Mouse (Mus musculus): ENCODE results near the gene Rusc1. TPM values are rescaled to one million over a fixed set of nuclear protein-coding genes. Genes with fewer than 3 reads are reported as not detected.

Rusc1 gene
- polyA plus RNA-seq (2015; fragmentation: Nextera tagmentation; extraction: Ambion mirVana), result 3.0 and 4.0 TPM in 2 replicates

DNA sequence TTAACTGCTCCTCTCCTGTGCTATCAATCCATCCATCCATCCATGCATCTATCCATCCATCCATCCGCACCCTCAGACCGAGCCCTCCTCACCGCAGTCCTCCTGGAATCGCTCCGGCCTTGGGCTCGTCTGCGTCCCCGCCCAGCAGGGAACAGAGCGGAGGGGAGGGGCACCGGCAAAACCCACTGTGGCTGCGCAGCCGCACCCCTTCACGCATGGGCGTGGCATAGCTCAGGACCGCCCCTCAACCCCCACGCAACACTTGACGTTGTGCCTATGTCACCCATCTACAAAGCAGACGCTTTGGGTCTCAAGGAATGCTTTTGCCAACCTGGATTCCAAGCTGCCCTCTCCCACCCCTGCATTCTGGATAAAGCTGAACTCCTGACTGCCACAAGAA is at the start of gene Rusc1:
Gene Rusc1, minus strand, starts transcription at position 137 of the 400 bp plus-strand sequence.
- 3% methylated on average over 18 of the region's 18 CpGs for WGBS (ENCODE audit: insufficient replicate concordance)

DNA sequence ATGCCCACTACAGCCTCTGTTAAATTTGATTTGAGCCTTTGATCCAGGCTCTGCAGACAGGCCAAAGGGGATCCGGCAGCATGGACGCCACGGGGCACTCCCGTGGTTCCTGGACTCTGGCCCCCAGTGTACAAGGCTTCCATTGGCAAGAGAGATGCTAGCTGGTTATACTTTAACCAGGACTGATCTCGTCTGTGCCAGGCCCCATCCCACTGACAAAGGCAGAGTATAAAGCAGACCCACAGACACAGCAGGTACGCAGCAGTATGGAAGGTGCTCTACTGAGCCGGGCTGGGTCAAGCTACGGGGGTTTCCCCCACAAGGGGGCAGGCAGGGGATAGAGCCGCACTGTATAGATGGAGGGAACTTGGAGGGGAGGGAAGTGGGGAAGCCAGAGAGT is 43.3 kb upstream of the Rusc1 start:
- peak; percentile 56 for ATAC-seq (ENCODE audit: insufficient read depth)
- H3K27ac ChIP-seq (replicated peaks), result peak overlapping the region; percentile 90
- peak overlapping the region; percentile 70 for H3K4me3 ChIP-seq (replicated peaks)
- peaks cover 93% of the 10 kb centered on the region for H3K4me1 ChIP-seq (replicated peaks)
- 5% methylated on average over 9 of the region's 9 CpGs for WGBS (ENCODE audit: insufficient replicate concordance)
- H3K9me3 ChIP-seq (replicated peaks), result no peaks in the 10 kb centered on the region
- peaks cover 27% of the 10 kb centered on the region for H3K36me3 ChIP-seq (replicated peaks)
- H3K9ac ChIP-seq, result peak overlapping the region; percentile 69
- no peaks in the 10 kb centered on the region for H3K27me3 ChIP-seq
- peak overlapping the region; percentile 75 for H3K4me2 ChIP-seq

More for the DNA sequence above, at the start of gene Rusc1:
- Histone ChIP-seq H3K36me3 (replicated peaks) (peaks cover 44% of the 10 kb centered on the region), H3K9me3 (replicated peaks) (no peaks in the 10 kb centered on the region), H3K27me3 (peaks cover 41% of the 10 kb centered on the region), H3K9ac (no peak within 1 kb of the TSS), H3K4me3 (replicated peaks) (peak within 1 kb of the TSS; percentile 68), H3K27ac (replicated peaks) (no peak within 1 kb of the TSS), H3K4me2 (peak within 1 kb of the TSS; percentile 100), H3K4me1 (replicated peaks) (peaks cover 56% of the 10 kb centered on the region)
- peak; percentile 17; the same call in 1 of the 2 replicates for ATAC-seq (ENCODE audit: insufficient read depth)

- Histone ChIP-seq H3K36me3 (replicated peaks) (peaks cover 23% of the 10 kb centered on the region), H3K9ac (peak within 1 kb of the TSS; percentile 69), H3K27ac (replicated peaks) (peak within 1 kb of the TSS; percentile 90), H3K4me3 (replicated peaks) (peak within 1 kb of the TSS; percentile 70), H3K9me3 (replicated peaks) (no peaks in the 10 kb centered on the region), H3K4me2 (peak within 1 kb of the TSS; percentile 75), H3K4me1 (replicated peaks) (peaks cover 91% of the 10 kb centered on the region), H3K27me3 (no peaks in the 10 kb centered on the region)
- ATAC-seq (ENCODE audit: insufficient read depth), result peak; percentile 58
- WGBS (ENCODE audit: insufficient replicate concordance), result 10% methylated on average over 3 of the region's 3 CpGs
Measured at GRCm38 (mm10) chr3:89135958-89136357, 42.8 kb upstream of the Rusc1 start, which contains the start of gene Pklr. Pklr (plus strand) TSS chr3:89136142.

DNA sequence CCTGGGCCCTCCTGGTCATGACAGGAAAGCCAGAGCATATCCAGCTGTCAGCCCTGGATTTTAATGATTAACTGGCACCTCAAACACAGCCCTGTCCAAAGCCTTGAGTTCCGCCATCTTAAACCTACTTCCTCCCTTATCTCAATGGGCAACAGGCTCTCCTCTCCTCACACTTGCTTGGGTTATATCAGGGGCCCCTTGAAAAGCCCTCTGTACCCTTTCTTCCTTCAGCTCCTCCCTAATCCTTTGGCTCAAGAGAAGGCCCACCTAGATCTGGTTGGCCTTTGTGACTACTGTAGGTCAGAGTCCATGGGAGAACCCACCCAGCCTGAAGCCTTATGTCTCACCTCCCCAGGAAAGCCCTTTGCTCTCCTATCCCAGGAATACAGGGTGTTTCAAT is 40.6 kb upstream of the Rusc1 start:
- Histone ChIP-seq H3K27me3 (no peaks in the 10 kb centered on the region), H3K9me3 (replicated peaks) (no peaks in the 10 kb centered on the region), H3K27ac (replicated peaks) (peak overlapping the region; percentile 90), H3K9ac (peak overlapping the region; percentile 54), H3K4me3 (replicated peaks) (no peak overlapping the region), H3K36me3 (replicated peaks) (peaks cover 3% of the 10 kb centered on the region; the same call in 1 of the 2 replicates), H3K4me1 (replicated peaks) (peaks cover 91% of the 10 kb centered on the region), H3K4me2 (peak overlapping the region; percentile 74)
- ATAC-seq (ENCODE audit: insufficient read depth), result 0 out of 2 replicates have a peak, but pooled peaks have one; percentile 4
- WGBS (ENCODE audit: insufficient replicate concordance), result 7% methylated on average over 1 of the region's 1 CpGs

GRCm38 (mm10) chr3:89133063-89133450 is 39.9 kb upstream of the Rusc1 start:
- no peak for ATAC-seq (ENCODE audit: insufficient read depth)
- Histone ChIP-seq H3K4me3 (replicated peaks) (peak overlapping the region; percentile 51), H3K36me3 (replicated peaks) (no peaks in the 10 kb centered on the region), H3K9ac (peak overlapping the region; percentile 54), H3K4me1 (replicated peaks) (peaks cover 93% of the 10 kb centered on the region), H3K4me2 (peak overlapping the region; percentile 74), H3K27me3 (no peaks in the 10 kb centered on the region), H3K27ac (replicated peaks) (peak overlapping the region; percentile 90), H3K9me3 (replicated peaks) (no peaks in the 10 kb centered on the region)
- WGBS (ENCODE audit: insufficient replicate concordance), result 40% methylated on average over 7 of the region's 7 CpGs

DNA sequence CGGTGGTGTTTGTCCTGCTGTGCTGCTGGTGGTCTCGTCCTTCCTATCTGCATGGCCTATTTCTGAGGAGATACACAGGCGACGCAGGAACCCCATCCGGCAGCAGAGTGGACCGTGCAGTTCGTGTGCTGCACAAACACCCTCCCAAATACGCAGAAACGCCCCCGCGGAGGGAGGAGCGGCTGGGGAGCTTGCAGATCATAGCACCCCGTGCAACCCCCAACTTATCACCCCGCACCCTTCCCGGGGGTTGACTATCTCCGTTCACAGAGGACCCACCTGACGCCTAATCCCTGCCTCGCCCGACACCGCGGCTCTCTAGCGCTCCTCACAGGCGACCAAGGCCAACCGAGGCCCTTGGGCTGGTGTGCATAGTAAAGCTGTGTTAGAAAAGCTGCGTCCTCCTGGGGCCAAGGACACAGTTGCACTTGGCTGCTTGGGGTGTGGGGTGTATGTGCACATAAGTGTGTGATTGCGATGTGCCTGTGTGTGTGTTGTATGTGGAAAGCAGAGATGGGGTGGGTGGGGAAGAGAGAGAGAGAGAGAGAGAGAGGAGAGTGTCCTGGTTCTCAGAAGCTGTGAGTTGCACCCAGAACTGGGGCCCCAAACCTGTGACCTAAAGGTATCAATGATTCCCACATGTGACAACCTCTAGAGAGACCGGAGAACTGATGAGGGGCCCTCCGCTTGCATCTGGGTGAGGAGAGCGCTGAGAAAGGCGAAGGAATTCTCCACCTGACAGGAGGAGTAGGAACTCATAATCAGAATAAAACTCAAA is 39.4 kb upstream of the Rusc1 start:
- Histone ChIP-seq H3K27me3 (no peaks in the 10 kb centered on the region), H3K9me3 (replicated peaks) (no peaks in the 10 kb centered on the region), H3K4me1 (replicated peaks) (peaks cover 90% of the 10 kb centered on the region), H3K4me2 (peak overlapping the region; percentile 74), H3K36me3 (replicated peaks) (no peaks in the 10 kb centered on the region), H3K4me3 (replicated peaks) (peak overlapping the region; percentile 51), H3K9ac (peak overlapping the region; percentile 54), H3K27ac (replicated peaks) (peak overlapping the region; percentile 90)
- ATAC-seq (ENCODE audit: insufficient read depth), result peak; percentile 86
- WGBS (ENCODE audit: insufficient replicate concordance), result 5% methylated on average over 29 of the region's 30 CpGs

GRCm38 (mm10) chr3:89131816-89132215 is 38.7 kb upstream of the Rusc1 start:
- H3K4me3 ChIP-seq (replicated peaks), result peak overlapping the region; percentile 51
- ATAC-seq (ENCODE audit: insufficient read depth), result no peak
- H3K4me1 ChIP-seq (replicated peaks), result peaks cover 85% of the 10 kb centered on the region
- H3K9me3 ChIP-seq (replicated peaks), result no peaks in the 10 kb centered on the region
- no peaks in the 10 kb centered on the region for H3K27me3 ChIP-seq
- WGBS (ENCODE audit: insufficient replicate concordance), result 26% methylated on average over 4 of the region's 4 CpGs
- no peaks in the 10 kb centered on the region for H3K36me3 ChIP-seq (replicated peaks)
- peak overlapping the region; percentile 74 for H3K4me2 ChIP-seq
- H3K9ac ChIP-seq, result peak overlapping the region; percentile 54; the same call in 1 of the 2 replicates
- peak overlapping the region; percentile 90 for H3K27ac ChIP-seq (replicated peaks)

DNA sequence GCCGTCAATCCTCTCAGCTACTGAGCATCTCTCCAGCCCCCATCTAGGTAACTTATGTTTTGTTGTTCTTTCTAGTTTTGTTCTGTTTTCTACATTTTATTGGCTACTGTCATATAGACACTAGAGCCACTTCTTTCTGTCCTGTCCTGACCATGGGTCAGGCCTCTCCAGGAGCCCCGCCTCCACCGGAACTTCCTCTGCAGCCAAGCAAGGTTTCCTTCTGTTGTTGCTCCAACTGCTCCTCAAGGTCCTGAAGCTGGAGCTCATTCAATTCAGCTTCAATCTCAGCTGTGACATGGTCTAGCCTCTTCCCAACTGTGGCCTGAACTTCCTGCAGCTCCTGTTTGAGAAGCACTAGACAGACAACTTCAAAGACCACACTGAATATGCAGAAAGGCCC is 36.8 kb upstream of the Rusc1 start:
- H3K4me1 ChIP-seq (replicated peaks), result peaks cover 68% of the 10 kb centered on the region
- H3K9me3 ChIP-seq (replicated peaks), result no peaks in the 10 kb centered on the region
- H3K4me2 ChIP-seq, result no peak overlapping the region
- H3K4me3 ChIP-seq (replicated peaks), result no peak overlapping the region
- 0 out of 2 replicates have a peak overlapping the region, but pooled peaks have one; percentile 38 for H3K27ac ChIP-seq (replicated peaks)
- no peak for ATAC-seq (ENCODE audit: insufficient read depth)
- H3K9ac ChIP-seq, result no peak overlapping the region
- no peaks in the 10 kb centered on the region for H3K36me3 ChIP-seq (replicated peaks)
- 91% methylated on average over 3 of the region's 3 CpGs for WGBS (ENCODE audit: insufficient replicate concordance)
- H3K27me3 ChIP-seq, result no peaks in the 10 kb centered on the region

DNA sequence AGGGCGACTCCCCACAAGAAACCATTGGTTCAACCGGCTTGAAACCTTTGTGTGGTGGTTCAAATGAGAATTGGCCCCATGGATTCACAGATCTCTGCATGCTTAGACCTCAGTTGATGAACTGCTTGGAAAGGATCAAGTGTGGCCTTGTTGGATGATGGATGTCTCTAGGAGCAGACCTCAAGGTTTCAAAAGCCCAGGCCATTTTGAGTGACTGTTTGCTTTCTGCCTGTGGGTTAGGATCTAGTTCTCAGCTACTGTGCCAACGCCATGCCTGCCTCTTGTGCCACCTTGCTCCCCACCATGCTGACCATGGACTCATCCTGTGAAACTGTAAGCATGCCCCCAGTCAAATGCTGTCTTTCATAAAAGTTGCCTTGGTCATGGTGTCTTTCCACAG is 32.9 kb upstream of the Rusc1 start:
- WGBS (ENCODE audit: insufficient replicate concordance), result 80% methylated on average over 3 of the region's 3 CpGs
- Histone ChIP-seq H3K36me3 (replicated peaks) (no peaks in the 10 kb centered on the region), H3K27me3 (no peaks in the 10 kb centered on the region), H3K9me3 (replicated peaks) (no peaks in the 10 kb centered on the region), H3K9ac (no peak overlapping the region), H3K27ac (replicated peaks) (no peak overlapping the region), H3K4me2 (no peak overlapping the region), H3K4me1 (replicated peaks) (peaks cover 45% of the 10 kb centered on the region), H3K4me3 (replicated peaks) (no peak overlapping the region)
- no peak for ATAC-seq (ENCODE audit: insufficient read depth)

DNA sequence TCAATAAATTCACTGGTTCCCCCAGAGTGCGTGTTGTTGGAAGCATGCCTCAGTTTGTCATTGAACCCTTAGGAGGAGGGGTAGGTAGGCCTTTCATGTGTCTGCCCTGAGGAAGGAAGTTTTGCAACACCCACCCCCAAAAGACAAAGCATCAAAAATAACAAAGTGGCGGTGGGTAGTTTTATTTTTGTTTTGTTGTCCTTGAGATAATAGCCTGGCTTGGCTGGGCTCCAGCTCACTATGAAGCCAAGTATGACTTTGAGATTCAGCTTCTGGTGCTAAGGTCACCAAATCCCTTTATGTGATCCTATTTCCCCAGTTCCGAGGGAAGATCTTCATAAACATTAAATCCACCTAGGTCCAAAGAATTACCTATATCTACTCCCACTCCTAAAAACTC is 31.1 kb upstream of the Rusc1 start:
- Histone ChIP-seq H3K27me3 (no peaks in the 10 kb centered on the region), H3K36me3 (replicated peaks) (no peaks in the 10 kb centered on the region), H3K9me3 (replicated peaks) (no peaks in the 10 kb centered on the region), H3K4me2 (no peak overlapping the region), H3K27ac (replicated peaks) (no peak overlapping the region; the same call in 1 of the 2 replicates), H3K9ac (no peak overlapping the region), H3K4me1 (replicated peaks) (peaks cover 28% of the 10 kb centered on the region), H3K4me3 (replicated peaks) (no peak overlapping the region)
- no peak for ATAC-seq (ENCODE audit: insufficient read depth)
- WGBS (ENCODE audit: insufficient replicate concordance), result 52% methylated on average over 3 of the region's 3 CpGs

DNA sequence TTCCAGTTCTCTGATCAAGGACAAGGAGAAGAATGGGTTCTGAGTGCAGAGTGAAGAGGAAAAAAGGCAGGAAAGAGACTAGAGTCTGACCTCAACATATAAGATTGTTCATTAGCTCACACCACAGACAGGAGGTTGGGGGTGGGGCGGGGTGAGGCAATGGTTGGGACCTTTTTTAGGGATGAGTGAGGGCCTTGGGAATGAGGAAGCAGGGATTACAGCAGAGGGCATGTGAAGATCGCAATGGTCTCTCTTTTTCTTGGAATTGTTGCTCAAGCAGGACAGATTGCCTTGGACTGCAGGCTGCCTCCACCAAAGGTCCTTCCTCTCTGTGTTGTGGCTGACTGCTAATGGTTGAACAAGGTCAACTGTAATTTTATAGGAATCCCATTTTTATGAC is 30.2 kb upstream of the Rusc1 start:
- WGBS (ENCODE audit: insufficient replicate concordance), result 65% methylated on average over 2 of the region's 2 CpGs
- Histone ChIP-seq H3K36me3 (replicated peaks) (no peaks in the 10 kb centered on the region), H3K4me3 (replicated peaks) (no peak overlapping the region), H3K4me1 (replicated peaks) (peaks cover 19% of the 10 kb centered on the region), H3K9me3 (replicated peaks) (no peaks in the 10 kb centered on the region), H3K9ac (no peak overlapping the region), H3K27ac (replicated peaks) (no peak overlapping the region), H3K4me2 (no peak overlapping the region), H3K27me3 (no peaks in the 10 kb centered on the region)
- ATAC-seq (ENCODE audit: insufficient read depth), result no peak

Measured in liver, embryonic 15.5 days (tissue).